Mouse (Mus musculus): Measurements from ENCODE around the gene Hps5.

DNA sequence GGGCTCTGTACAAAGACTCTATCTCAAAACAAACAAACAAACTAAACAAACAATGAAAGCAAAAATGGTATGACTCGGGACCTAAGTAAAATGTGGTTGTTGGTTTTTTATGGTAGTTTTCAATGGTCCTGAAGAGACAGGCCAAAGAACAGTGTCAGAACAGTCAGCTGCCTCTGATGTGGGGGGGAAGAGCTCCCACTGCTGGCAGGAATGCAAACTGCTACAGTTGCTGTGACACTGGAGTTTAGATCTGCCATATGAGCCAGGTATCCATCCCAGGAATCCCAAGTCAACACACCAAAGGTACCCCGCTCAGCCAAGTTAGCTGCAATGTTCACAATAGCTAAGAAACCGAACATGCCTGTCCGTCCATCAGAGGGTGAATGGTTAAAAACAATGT lies 25.2 kb downstream of the Hps5 start:
- TF ChIP-seq CTCF (IDR thresholded peaks at IDR 0.05) = peak; percentile 99
- TF ChIP-seq EP300 (IDR thresholded peaks at IDR 0.05) = no peak

Data from lung, postnatal 0 days (tissue).